Mouse (Mus musculus) heart, embryonic 14.5 days (tissue): ENCODE measurements at regions not wholly inside any gene's neighbourhood (a gene's known extent, or its start where the extent isn't known, plus 50 kb on each side); places are given as distances from the start of the nearest gene placed in this dataset.

Source experiments
- ATAC-seq: fragments of 200-750 bp; cut with Nextera tagmentation; 2 replicates; pipeline ENCODE4 v1.8.0; 2017; ENCODE audit warnings: low read depth, moderate TSS enrichment; ENCODE audit not compliant: insufficient number of reproducible peaks, insufficient read depth, low FRiP score
- H3K27ac ChIP-seq, 2 experiments: fragments of 200-500 bp in 1 of 2; fragments of 300-500 bp in 1 of 2; sonication (generic) in 1 of 2; replicated peaks in 1 of 2; 2 replicates each; pipeline ENCODE4 v1.5.1; 2012 to 2014; ENCODE audit warnings: low read depth in 2 of 2, low read length in 2 of 2, control low read depth in 1 of 2, mild to moderate bottlenecking in 1 of 2, mixed read lengths in 1 of 2; ENCODE audit not compliant: control insufficient read depth in 1 of 2, insufficient read depth in 1 of 2
- H3K27me3 ChIP-seq: fragments of 300-500 bp; sonication (generic); 2 replicates; pipeline ENCODE4 v1.6.1; 2014; ENCODE audit warnings: mild to moderate bottlenecking, low read length, control low read depth; ENCODE audit not compliant: control insufficient read depth, insufficient read depth
- H3K36me3 ChIP-seq: fragments of 300-500 bp; sonication (generic); 2 replicates; pipeline ENCODE4 v1.6.1; 2014; ENCODE audit warnings: mild to moderate bottlenecking, control low read depth, low read length, mixed read lengths; ENCODE audit not compliant: control insufficient read depth, insufficient read depth
- H3K4me1 ChIP-seq, 2 experiments: fragments of 200-500 bp in 1 of 2; fragments of 300-500 bp in 1 of 2; sonication (generic) in 1 of 2; 2 replicates each; pipeline ENCODE4 v1.6.1; 2012 to 2014; ENCODE audit warnings: low read length in 2 of 2, control low read depth in 1 of 2, mixed read lengths in 1 of 2; ENCODE audit not compliant: control insufficient read depth in 2 of 2, insufficient read depth in 2 of 2
- H3K4me2 ChIP-seq: fragments of 300-500 bp; sonication (generic); 2 replicates; pipeline ENCODE4 v1.6.1; 2014; ENCODE audit warnings: mild to moderate bottlenecking, low read length
- H3K4me3 ChIP-seq, 2 experiments: fragments of 200-500 bp in 1 of 2; fragments of 300-500 bp in 1 of 2; sonication (generic) in 1 of 2; 2 replicates each; pipeline ENCODE4 v1.5.1; 2012 to 2014; ENCODE audit warnings: low read length in 2 of 2, mild to moderate bottlenecking in 2 of 2, control low read depth in 1 of 2, low read depth in 1 of 2, moderate library complexity in 1 of 2; ENCODE audit not compliant: control insufficient read depth in 1 of 2, insufficient read depth in 1 of 2
- H3K9ac ChIP-seq: fragments of 300-500 bp; sonication (generic); 2 replicates; pipeline ENCODE4 v1.6.1; 2014; ENCODE audit warnings: mild to moderate bottlenecking, low read length
- H3K9me3 ChIP-seq: fragments of 300-500 bp; sonication (generic); 2 replicates; pipeline ENCODE4 v1.6.1; 2016; ENCODE audit warnings: low read length, control low read depth; ENCODE audit not compliant: control insufficient read depth
- WGBS: fragments of 180-500 bp; shearing (Covaris S2); extraction: QIAGEN DNeasy Blood & Tissue Kit; methylation state at CpG from one replicate; pipeline ENCODE4 v1.1.7; 2014; 5-methylcytosine and 5-hydroxymethylcytosine counted together

GRCm38 (mm10) chr9:46647238-46647922 lies 327.6 kb upstream of the 4931429L15Rik start:
- H3K4me3 ChIP-seq, result no peak overlapping the region
- no peak for ATAC-seq
- H3K27ac ChIP-seq, result no peak overlapping the region
- no peak overlapping the region for H3K9ac ChIP-seq
- no peaks in the 10 kb centered on the region for H3K9me3 ChIP-seq
- H3K27me3 ChIP-seq, result peaks cover 8% of the 10 kb centered on the region; the same call in 1 of the 2 replicates
- peaks cover 0 to 3% of the 10 kb centered on the region in 2 experiments; a peak in 1 of 4 replicates for H3K4me1 ChIP-seq
- no peak overlapping the region for H3K4me2 ChIP-seq
- WGBS, result 67% methylated on average over 9 of the region's 9 CpGs
- H3K36me3 ChIP-seq, result no peaks in the 10 kb centered on the region

- peak; percentile 31; the same call in 1 of the 2 replicates for ATAC-seq
- Histone ChIP-seq H3K27ac (no peak overlapping the region), H3K27me3 (peaks cover 8% of the 10 kb centered on the region; the same call in 1 of the 2 replicates), H3K4me1 (peaks cover 0 to 3% of the 10 kb centered on the region in 2 experiments; a peak in 1 of 4 replicates), H3K4me2 (no peak overlapping the region), H3K36me3 (no peaks in the 10 kb centered on the region), H3K9me3 (no peaks in the 10 kb centered on the region), H3K9ac (no peak overlapping the region), H3K4me3 (no peak overlapping the region)
- WGBS, result 23% methylated on average over 7 of the region's 7 CpGs
Measured at GRCm38 (mm10) chr9:46645469-46645884, 325.7 kb upstream of the 4931429L15Rik start.

GRCm38 (mm10) chr9:46643551-46643950 lies 323.8 kb upstream of the 4931429L15Rik start:
- peaks cover 8% of the 10 kb centered on the region; the same call in 1 of the 2 replicates for H3K27me3 ChIP-seq
- no peaks in the 10 kb centered on the region for H3K36me3 ChIP-seq
- ATAC-seq, result no peak
- H3K9ac ChIP-seq, result no peak overlapping the region
- 53% methylated on average over 3 of the region's 3 CpGs for WGBS
- H3K4me1 ChIP-seq, result peaks cover 0 to 3% of the 10 kb centered on the region in 2 experiments; a peak in 1 of 4 replicates
- no peak overlapping the region for H3K4me2 ChIP-seq
- H3K9me3 ChIP-seq, result no peaks in the 10 kb centered on the region
- no peak overlapping the region for H3K4me3 ChIP-seq
- H3K27ac ChIP-seq, result no peak overlapping the region

GRCm38 (mm10) chr9:46642696-46643095 lies 322.9 kb upstream of the 4931429L15Rik start:
- H3K4me2 ChIP-seq, result no peak overlapping the region
- H3K4me3 ChIP-seq, result no peak overlapping the region
- H3K27ac ChIP-seq, result no peak overlapping the region
- peaks cover 0 to 3% of the 10 kb centered on the region in 2 experiments; a peak in 1 of 4 replicates for H3K4me1 ChIP-seq
- no peak overlapping the region for H3K9ac ChIP-seq
- H3K36me3 ChIP-seq, result no peaks in the 10 kb centered on the region
- no peaks in the 10 kb centered on the region for H3K9me3 ChIP-seq
- WGBS, result 3% methylated on average over 9 of the region's 9 CpGs
- H3K27me3 ChIP-seq, result peaks cover 8% of the 10 kb centered on the region; the same call in 1 of the 2 replicates
- no peak for ATAC-seq

- no peaks in the 10 kb centered on the region for H3K36me3 ChIP-seq
- no peak for ATAC-seq
- H3K27ac ChIP-seq, result no peak overlapping the region
- H3K4me2 ChIP-seq, result no peak overlapping the region
- no peak overlapping the region for H3K9ac ChIP-seq
- H3K9me3 ChIP-seq, result no peaks in the 10 kb centered on the region
- 69% methylated on average over 8 of the region's 8 CpGs for WGBS
- H3K4me3 ChIP-seq, result no peak overlapping the region
- no peaks in the 10 kb centered on the region for H3K4me1 ChIP-seq
- H3K27me3 ChIP-seq, result no peaks in the 10 kb centered on the region
Measured at GRCm38 (mm10) chr9:46636261-46637010, 316.6 kb upstream of the 4931429L15Rik start.

- 72% methylated on average over 4 of the region's 4 CpGs for WGBS
- no peaks in the 10 kb centered on the region for H3K27me3 ChIP-seq
Measured at GRCm38 (mm10) chr9:46633952-46634351, 314.2 kb upstream of the 4931429L15Rik start.

GRCm38 (mm10) chr9:46632576-46632975 lies 312.8 kb upstream of the 4931429L15Rik start:
- H3K27ac ChIP-seq, result no peak overlapping the region
- H3K4me1 ChIP-seq, result no peaks in the 10 kb centered on the region
- H3K4me2 ChIP-seq, result no peak overlapping the region
- no peaks in the 10 kb centered on the region for H3K9me3 ChIP-seq
- no peak overlapping the region for H3K4me3 ChIP-seq
- no peak for ATAC-seq
- 64% methylated on average over 10 of the region's 10 CpGs for WGBS
- no peaks in the 10 kb centered on the region for H3K36me3 ChIP-seq
- no peaks in the 10 kb centered on the region for H3K27me3 ChIP-seq
- H3K9ac ChIP-seq, result no peak overlapping the region

More at GRCm38 (mm10) chr9:46633952-46634351, 314.2 kb upstream of the 4931429L15Rik start:
- Histone ChIP-seq H3K4me3 (no peak overlapping the region), H3K9ac (no peak overlapping the region), H3K4me2 (no peak overlapping the region), H3K36me3 (no peaks in the 10 kb centered on the region), H3K4me1 (no peaks in the 10 kb centered on the region), H3K9me3 (no peaks in the 10 kb centered on the region), H3K27ac (no peak overlapping the region)
- no peak for ATAC-seq
